20 mouse cellular contexts compared by ENCODE assay signal in the genomic region with DNA sequence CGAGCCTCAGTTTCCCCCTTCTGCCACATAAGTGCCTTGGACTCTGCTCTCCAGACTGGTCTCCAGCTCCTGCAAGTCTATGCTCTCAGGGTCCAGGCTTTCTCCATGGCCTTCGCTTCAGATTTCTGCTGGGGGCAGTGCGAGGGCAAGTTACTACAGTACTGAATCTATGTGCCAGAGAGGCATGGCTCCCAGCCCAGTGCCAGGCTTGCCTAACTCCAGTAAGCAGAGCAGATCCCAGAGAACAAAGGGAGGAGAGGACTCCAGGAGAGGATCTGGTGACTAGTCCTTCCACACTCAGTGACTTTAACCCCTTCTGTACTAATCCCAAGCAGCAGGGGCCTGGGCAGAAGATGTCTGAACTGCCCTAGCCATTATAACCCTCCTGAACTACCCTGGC. TPM values are rescaled to one million over a fixed set of nuclear protein-coding genes. Genes with fewer than 3 reads are reported as not detected.
DNase-seq lines count a peak whose midpoint lies in the region; ATAC-seq and TF ChIP-seq lines count a peak whose summit lies in the region.
"Had no signal": no experiment of that assay in that cellular context is flagged by ENCODE, and none has a peak within 500 bp of the region (broad histone marks: within the 10 kb centered on the region; RNA-seq: fewer than 3 reads in every experiment).

No protein-coding gene starts in this region.

- no peak overlapping the region for H3K27ac ChIP-seq in liver, adult 2 months (replicated peaks; ENCODE audit: insufficient read depth, low read depth, low read length)
- no peak overlapping the region for H3K27ac ChIP-seq in layer of hippocampus, adult 2 months
- no peak overlapping the region for H3K27ac ChIP-seq in hindbrain, embryonic 16.5 days (ENCODE audit: low read depth, low read length)
- H3K27ac ChIP-seq: forebrain, embryonic 10.5 days; hindbrain, embryonic 12.5 days; kidney, postnatal 0 days; liver, embryonic 15.5 days; midbrain, embryonic 15.5 days; neural tube, embryonic 12.5 days; stomach, embryonic 15.5 days had no signal

- WGBS in liver, adult 2 months, result 82% methylated on average over 3 of the region's 3 CpGs
- WGBS in hindbrain, embryonic 16.5 days, result 85% methylated on average over 3 of the region's 3 CpGs

- no peak overlapping the region for H3K9ac ChIP-seq in liver, adult 2 months (ENCODE audit: low read depth, low read length)
- H3K9ac ChIP-seq in hindbrain, embryonic 16.5 days (ENCODE audit: low read depth, low read length), result no peak overlapping the region
- H3K9ac ChIP-seq: hindbrain, embryonic 12.5 days; liver, embryonic 15.5 days; midbrain, embryonic 15.5 days; neural tube, embryonic 12.5 days; stomach, embryonic 15.5 days had no signal

- H3K4me3 ChIP-seq in liver, adult 2 months (ENCODE audit: insufficient read depth, low read depth, low read length), result no peak overlapping the region
- no peak overlapping the region for H3K4me3 ChIP-seq in layer of hippocampus, adult 2 months
- no peak overlapping the region for H3K4me3 ChIP-seq in hindbrain, embryonic 16.5 days (ENCODE audit: low read length)
- H3K4me3 ChIP-seq: forebrain, embryonic 10.5 days; hindbrain, embryonic 12.5 days; liver, embryonic 15.5 days; midbrain, embryonic 15.5 days; neural tube, embryonic 12.5 days; stomach, embryonic 15.5 days had no signal

- no peaks in the 10 kb centered on the region for H3K4me1 ChIP-seq in liver, adult 2 months (ENCODE audit: control insufficient read depth, insufficient read depth, low read length)
- no peaks in the 10 kb centered on the region for H3K4me1 ChIP-seq in hindbrain, embryonic 16.5 days (ENCODE audit: control insufficient read depth, insufficient read depth, low read depth, low read length)
- H3K4me1 ChIP-seq: hindbrain, embryonic 12.5 days; liver, embryonic 15.5 days; midbrain, embryonic 15.5 days; neural tube, embryonic 12.5 days; stomach, embryonic 15.5 days had no signal

- peak; percentile 37 for DNase-seq in gastrocnemius, postnatal 10 days
- DNase-seq in gastrocnemius, adult 18-20 months (ENCODE audit: low spot score), result no peak
- peak; percentile 3 for DNase-seq in liver, adult 2 months (ENCODE audit: extremely low read depth, low read depth, low spot score)
- DNase-seq in liver, result no peak
- peak; percentile 39 to 64 for DNase-seq in adrenal gland, postnatal 36 days
- peak; percentile 90 for DNase-seq in fat pad, adult 2 months (ENCODE audit: extremely low read depth, low read depth, low spot score)
- no peak for DNase-seq in layer of hippocampus, adult 2 months (ENCODE audit: low spot score in 2 of 2)
- DNase-seq: layer of hippocampus, adult 9-11 months had no signal

- TF ChIP-seq CTCF in liver, adult 2 months (IDR thresholded peaks at IDR 0.05; ENCODE audit: low read depth, low read length), result no peak
- TF ChIP-seq CTCF in layer of hippocampus, adult 2 months (conservative IDR thresholded peaks at IDR 0.05), result no peak

- ATAC-seq in hindbrain, embryonic 16.5 days, result no peak
- ATAC-seq: midbrain, embryonic 15.5 days had no signal

- TF ChIP-seq POLR2A in liver, adult 2 months (IDR thresholded peaks at IDR 0.05; ENCODE audit: extremely low read depth, insufficient read depth, low read length), result no peak

- no peaks in the 10 kb centered on the region for H3K36me3 ChIP-seq in liver, adult 2 months (ENCODE audit: control insufficient read depth, insufficient read depth, low read length)
- H3K36me3 ChIP-seq in hindbrain, embryonic 16.5 days (ENCODE audit: control insufficient read depth, insufficient read depth, low read length), result no peaks in the 10 kb centered on the region
- H3K36me3 ChIP-seq: forebrain, embryonic 10.5 days; hindbrain, embryonic 12.5 days; liver, embryonic 15.5 days; midbrain, embryonic 15.5 days; neural tube, embryonic 12.5 days; stomach, embryonic 15.5 days had no signal

- no peaks in the 10 kb centered on the region for H3K79me2 ChIP-seq in liver, adult 2 months (ENCODE audit: control insufficient read depth, insufficient read depth, low read length)

- no peaks in the 10 kb centered on the region for H3K9me3 ChIP-seq in hindbrain, embryonic 16.5 days (ENCODE audit: control insufficient read depth, low read length)
- H3K9me3 ChIP-seq: forebrain, embryonic 10.5 days; hindbrain, embryonic 12.5 days; liver, embryonic 15.5 days; midbrain, embryonic 15.5 days; neural tube, embryonic 12.5 days; stomach, embryonic 15.5 days had no signal

- H3K4me2 ChIP-seq in hindbrain, embryonic 16.5 days (ENCODE audit: low read length), result no peak overlapping the region
- H3K4me2 ChIP-seq: heart, embryonic 11.5 days; hindbrain, embryonic 12.5 days; liver, embryonic 15.5 days; midbrain, embryonic 15.5 days; neural tube, embryonic 12.5 days; stomach, embryonic 15.5 days had no signal

- no peaks in the 10 kb centered on the region for H3K27me3 ChIP-seq in liver, adult 2 months (ENCODE audit: control insufficient read depth, insufficient read depth, low read length)
- no peaks in the 10 kb centered on the region for H3K27me3 ChIP-seq in hindbrain, embryonic 16.5 days (replicated peaks; ENCODE audit: control insufficient read depth, insufficient read depth, low read length)
- H3K27me3 ChIP-seq: hindbrain, embryonic 12.5 days; liver, embryonic 15.5 days; midbrain, embryonic 15.5 days; neural tube, embryonic 12.5 days; stomach, embryonic 15.5 days had no signal

RNA-seq across cellular contexts. Expression of gene Fat2, which starts 28.3 kb away (rescaled TPM):
- total RNA-seq in gastrocnemius, postnatal 10 days (2021), result under 1 TPM; 0.14 to 0.26 TPM
- under 1 TPM; 0.02 to 0.05 TPM for total RNA-seq in gastrocnemius, adult 18-20 months (2021)
- total RNA-seq in liver, adult 2 months (2014; rRNA removed), result under 0.01 TPM in 1 of 2 replicates, not detected in the other
- not detected in 2 replicates for polyA plus RNA-seq in liver, adult 2 months (2012; rRNA removed)
- under 1 TPM; 0.07 TPM for total RNA-seq in adrenal gland, postnatal 36 days (2021)
- under 1 TPM; 0.25 to 0.61 TPM for total RNA-seq in layer of hippocampus, adult 2 months (2021)
- polyA plus RNA-seq in hindbrain, embryonic 16.5 days (2015; fragmentation: Nextera tagmentation; extraction: Ambion mirVana), result 0.36 and 0.45 TPM in 2 replicates
- total RNA-seq: megakaryocyte progenitor cell, adult 5-6 weeks had no signal
- polyA plus RNA-seq: heart, embryonic 11.5 days; liver, embryonic 15.5 days; small intestine, adult 2 months had no signal

RNA-seq across cellular contexts. Expression of gene Sparc, which starts 58.3 kb away (rescaled TPM):
- 1,000 to 10,000 TPM; 2,118 to 2,804 TPM for total RNA-seq in gastrocnemius, postnatal 10 days (2021)
- total RNA-seq in gastrocnemius, adult 18-20 months (2021), result 100 to 1,000 TPM; 141 to 200 TPM
- total RNA-seq in liver, adult 2 months (2014; rRNA removed), result 28.0 and 41.7 TPM in 2 replicates
- polyA plus RNA-seq in liver, adult 2 months (2012; rRNA removed), result 110 and 128 TPM in 2 replicates
- total RNA-seq in adrenal gland, postnatal 36 days (2021), result 1,000 to 10,000 TPM; 2,443 to 3,326 TPM
- total RNA-seq in layer of hippocampus, adult 2 months (2021), result 100 to 1,000 TPM; 274 to 288 TPM
- polyA plus RNA-seq in hindbrain, embryonic 16.5 days (2015; fragmentation: Nextera tagmentation; extraction: Ambion mirVana), result 616 and 724 TPM in 2 replicates
- total RNA-seq: megakaryocyte progenitor cell, adult 5-6 weeks; MEL had no signal

Comparison
In these comparisons a context has a peak if more than half of its experiments do, and no peak if none do; other contexts are left out.
1. DNase-seq: peak in gastrocnemius, postnatal 10 days (single experiment), liver, adult 2 months (single experiment), adrenal gland, postnatal 36 days (2 of 2) and fat pad, adult 2 months (single experiment); none in gastrocnemius, adult 18-20 months (single experiment), liver (single experiment) and layer of hippocampus, adult 2 months (0 of 2).
2. RNA of gene Sparc, which starts 58.3 kb away (total RNA-seq): 2,443 to 3,326 TPM in adrenal gland, postnatal 36 days and 2,118 to 2,804 TPM in gastrocnemius, postnatal 10 days; 274 to 288 TPM in layer of hippocampus, adult 2 months, 141 to 200 TPM in gastrocnemius, adult 18-20 months and 28.0 to 41.7 TPM in liver, adult 2 months; every median in the first group is over 4 times any median in the second.